Mouse (Mus musculus) CH12.LX (cell line): ENCODE data around the gene Timm44. TPM values are rescaled to one million over a fixed set of nuclear protein-coding genes. Genes with fewer than 3 reads are reported as not detected.

ENCODE experiments used
- DNase-seq: peaks from one replicate; pipeline ENCODE4 v3.0.0-alpha.2; 2013; ENCODE audit errors: extremely low read depth
- H3K27ac ChIP-seq: 2 replicates; pipeline ENCODE4 v1.5.1; 2012; ENCODE audit warnings: low read depth, mild to moderate bottlenecking, control low read depth, moderate library complexity; ENCODE audit not compliant: insufficient read depth
- H3K27me3 ChIP-seq: replicated peaks from 2 replicates; pipeline ENCODE3; 2012; ENCODE audit warnings: inconsistent platforms
- H3K36me3 ChIP-seq, 2 experiments: replicated peaks in 1 of 2; 2 replicates each; pipeline versions ENCODE3 to v1.6.1; 2012; ENCODE audit warnings: inconsistent platforms in 1 of 2, low read length in 1 of 2, mild to moderate bottlenecking in 1 of 2, mixed read lengths in 1 of 2, moderate library complexity in 1 of 2; ENCODE audit not compliant: control insufficient read depth in 1 of 2, insufficient read depth in 1 of 2
- H3K4me1 ChIP-seq, 2 experiments: 2 replicates each; pipeline ENCODE4 v1.6.1; 2012; ENCODE audit warnings: inconsistent platforms in 1 of 2, moderate library complexity in 1 of 2; ENCODE audit not compliant: insufficient read depth in 2 of 2, control insufficient read depth in 1 of 2
- H3K4me2 ChIP-seq: 2 replicates; pipeline ENCODE4 v1.6.1; 2012; ENCODE audit warnings: low read depth, mild to moderate bottlenecking, control low read depth; ENCODE audit not compliant: poor library complexity, insufficient read depth, severe bottlenecking
- H3K4me3 ChIP-seq, 3 experiments: fragments of 150-350 bp in 1 of 3; sonication (generic) in 1 of 3; replicated peaks in 1 of 3; 2 replicates each; pipeline versions ENCODE3 to v1.5.1; 2011 to 2012; ENCODE audit warnings: low read depth in 2 of 3, low read length in 2 of 3, mild to moderate bottlenecking in 2 of 3, moderate library complexity in 2 of 3, control low read depth in 1 of 3, improper control_type of control experiment in 1 of 3, inconsistent platforms in 1 of 3, mixed read lengths in 1 of 3; ENCODE audit not compliant: poor library complexity in 1 of 3
- H3K79me2 ChIP-seq: replicated peaks from 2 replicates; pipeline ENCODE4 v1.6.1; 2012; ENCODE audit warnings: mild to moderate bottlenecking, moderate library complexity; ENCODE audit not compliant: control insufficient read depth, poor library complexity, insufficient read depth, severe bottlenecking; ENCODE audit errors: extremely low read depth
- H3K9ac ChIP-seq: 2 replicates; pipeline ENCODE4 v1.6.1; 2012; ENCODE audit warnings: low read depth, mild to moderate bottlenecking, control low read depth, moderate library complexity; ENCODE audit not compliant: insufficient read depth
- H3K9me3 ChIP-seq: replicated peaks from 2 replicates; pipeline ENCODE3; 2012; ENCODE audit warnings: low read length, inconsistent platforms, mixed read lengths
- CHD2 ChIP-seq: IDR thresholded peaks from 2 replicates; pipeline ENCODE4 v1.6.1; 2011; ENCODE audit warnings: low read length, improper control_type of control experiment
- CTCF ChIP-seq, 2 experiments: IDR thresholded peaks in 1 of 2; conservative IDR thresholded peaks in 1 of 2; 2 replicates each; pipeline ENCODE4 v1.5.1; 2011 to 2012; ENCODE audit warnings: low read depth in 2 of 2, low read length in 2 of 2, improper control_type of control experiment in 1 of 2, inconsistent platforms in 1 of 2, mild to moderate bottlenecking in 1 of 2, moderate library complexity in 1 of 2
- GABPA ChIP-seq: IDR thresholded peaks from 2 replicates; pipeline ENCODE4 v1.6.1; 2012; ENCODE audit warnings: low read depth, low read length, improper control_type of control experiment, inconsistent platforms; ENCODE audit not compliant: insufficient replicate concordance
- KAT2A ChIP-seq: IDR thresholded peaks from 2 replicates; pipeline ENCODE4 v1.6.1; 2012; ENCODE audit warnings: low read length, improper control_type of control experiment, inconsistent platforms; ENCODE audit not compliant: insufficient replicate concordance
- MAFK ChIP-seq: IDR thresholded peaks from 2 replicates; pipeline ENCODE4 v1.6.1; 2011; ENCODE audit warnings: low read length, improper control_type of control experiment; ENCODE audit not compliant: insufficient replicate concordance
- MAX ChIP-seq: IDR thresholded peaks from 2 replicates; pipeline ENCODE4 v1.6.1; 2011; ENCODE audit warnings: low read length, improper control_type of control experiment
- TCF12 ChIP-seq: IDR thresholded peaks from 2 replicates; pipeline ENCODE4 v1.6.1; 2014; ENCODE audit warnings: low read depth, mild to moderate bottlenecking, inconsistent platforms, low read length, improper control_type of control experiment
- USF2 ChIP-seq: conservative IDR thresholded peaks from 2 replicates; pipeline ENCODE4 v1.6.1; 2011; ENCODE audit warnings: low read depth, low read length, improper control_type of control experiment
- ZMIZ1 ChIP-seq: IDR thresholded peaks from 2 replicates; pipeline ENCODE4 v1.6.1; 2012; ENCODE audit warnings: low read depth, mild to moderate bottlenecking, inconsistent platforms, low read length, improper control_type of control experiment
- dilution Hi-C: fragments of 300-500 bp; cut with MboI; formaldehyde crosslinking; loops from 2 replicates; pipeline ENCODE4 v1.14.3; 2020; ENCODE audit warnings: low sequenced_read_pairs; ENCODE audit not compliant: extremely low pct_unique_long_range_greater_than_20kb, extremely low pct_ligation_motif_present
- in situ Hi-C: fragments of 300-500 bp; cut with MboI; formaldehyde crosslinking; loops from 3 replicates; pipeline ENCODE4 v1.14.3; 2019; ENCODE audit warnings: low sequenced_read_pairs, low pct_ligation_motif_present, low pct_unique_long_range_greater_than_20kb, mixed read lengths
- polyA plus RNA-seq: library from polyadenylated mRNA; unstranded; fragments of >175 nt; gene quantifications from 2 replicates; pipeline ENCODE4 v1.2.1, GENCODE M21; 2012; ENCODE audit warnings: low read depth; ENCODE audit not compliant: insufficient read length
- total RNA-seq, 2 experiments: library from RNA; depleted of rRNA; stranded (reverse); fragments of 300-350 nt in 1 of 2; fragments of >200 nt in 1 of 2; gene quantifications; 2 replicates each; pipeline ENCODE4 v1.2.3; 2012 to 2014

Gene Timm44
- total and polyA plus RNA-seq, 3 experiments: 109 to 147 (median 143) TPM

- Histone ChIP-seq H3K27me3 (no peaks in the 10 kb centered on the region), H3K9me3 (peaks cover 2% of the 10 kb centered on the region), H3K4me1 (peaks cover 7 to 19% of the 10 kb centered on the region in 2 experiments), H3K9ac (0 out of 2 replicates have a peak overlapping the region, but pooled peaks have one; percentile 13), H3K4me3 (peak overlapping the region; percentile 13 to 50 (median 43)), H3K27ac (no peak overlapping the region), H3K79me2 (no peaks in the 10 kb centered on the region), H3K36me3 (peaks cover 0 to 2% of the 10 kb centered on the region in 2 experiments), H3K4me2 (peak overlapping the region; percentile 92)
- dilution Hi-C loops: no loop called here
- no peak for DNase-seq
- in situ Hi-C loops: no loop called here
- no peak for TF ChIP-seq TCF12
- TF ChIP-seq KAT2A: no peak
- TF ChIP-seq USF2: no peak
- no peak for TF ChIP-seq CHD2
- TF ChIP-seq MAX: no peak
- TF ChIP-seq MAFK: no peak
- no peak for TF ChIP-seq ZMIZ1
Observed at GRCm38 (mm10) chr8:4212809-4213209, 62.9 kb downstream of the Timm44 start.

GRCm38 (mm10) chr8:4211097-4211496 lies 64.6 kb downstream of the Timm44 start:
- Histone ChIP-seq H3K27ac (no peak overlapping the region), H3K79me2 (no peaks in the 10 kb centered on the region), H3K9ac (no peak overlapping the region), H3K36me3 (peaks cover 0 to 6% of the 10 kb centered on the region in 2 experiments), H3K27me3 (no peaks in the 10 kb centered on the region), H3K9me3 (peaks cover 2% of the 10 kb centered on the region), H3K4me3 (no peak overlapping the region)
- dilution Hi-C loops: no loop called here
- no peak for TF ChIP-seq GABPA
- TF ChIP-seq CTCF (conservative IDR thresholded peaks at IDR 0.05 in 1 of 2, IDR thresholded peaks at IDR 0.05 in 1 of 2; ENCODE audit: low read depth in 2 of 2, low read length in 2 of 2): peak in 1 of 2 experiments; percentile 10; a peak in 1 of 4 replicates
- TF ChIP-seq, all 38 proteins: peak for 1
- DNase-seq: no peak
- Histone ChIP-seq H3K4me1 (peaks cover 7 to 19% of the 10 kb centered on the region in 2 experiments), H3K4me2 (no peak overlapping the region)
- in situ Hi-C loops: no loop called here

Other genes starting within 250 kb of the Timm44 start
- gene Cd209f, start 170.1 kb downstream of the Timm44 start, total RNA-seq (2012; rRNA removed): not detected in 2 replicates
- gene Cd209f, start 170.1 kb downstream of the Timm44 start, total RNA-seq (2014; rRNA removed): not detected in 2 replicates
- not detected in 2 replicates for gene Cd209f, start 170.1 kb downstream of the Timm44 start, polyA plus RNA-seq
- gene Cd209g, start 141.8 kb downstream of the Timm44 start, total RNA-seq (2012; rRNA removed): not detected in 2 replicates
- gene Cd209g, start 141.8 kb downstream of the Timm44 start, total RNA-seq (2014; rRNA removed): not detected in 2 replicates
- gene Cd209g, start 141.8 kb downstream of the Timm44 start, polyA plus RNA-seq: not detected in 2 replicates
- gene Evi5l, start 109.3 kb downstream of the Timm44 start, total RNA-seq (2012; rRNA removed): 4.6 and 6.6 TPM in 2 replicates
- gene Evi5l, start 109.3 kb downstream of the Timm44 start, total RNA-seq (2014; rRNA removed): 1.4 and 2.2 TPM in 2 replicates
- 2.8 and 3.6 TPM in 2 replicates for gene Evi5l, start 109.3 kb downstream of the Timm44 start, polyA plus RNA-seq
- gene Prr36, start 58.5 kb downstream of the Timm44 start, total RNA-seq (2012; rRNA removed): 0.08 and 0.13 TPM in 2 replicates
- gene Prr36, start 58.5 kb downstream of the Timm44 start, total RNA-seq (2014; rRNA removed): 0.05 TPM in 1 of 2 replicates, not detected in the other
- 0.40 and 0.59 TPM in 2 replicates for gene Prr36, start 58.5 kb downstream of the Timm44 start, polyA plus RNA-seq
- gene Lrrc8e, start 49.1 kb downstream of the Timm44 start, total RNA-seq (2012; rRNA removed): 0.25 TPM in 2 replicates
- gene Lrrc8e, start 49.1 kb downstream of the Timm44 start, total RNA-seq (2014; rRNA removed): not detected in 2 replicates
- gene Lrrc8e, start 49.1 kb downstream of the Timm44 start, polyA plus RNA-seq: 0.07 TPM in 1 of 2 replicates, not detected in the other
- gene Map2k7, start 37.2 kb downstream of the Timm44 start, total RNA-seq (2012; rRNA removed): 18.1 and 18.3 TPM in 2 replicates
- gene Map2k7, start 37.2 kb downstream of the Timm44 start, total RNA-seq (2014; rRNA removed): 10.5 and 11.8 TPM in 2 replicates
- gene Map2k7, start 37.2 kb downstream of the Timm44 start, polyA plus RNA-seq: 73.8 and 74.0 TPM in 2 replicates
- 0.08 and 0.38 TPM in 2 replicates for gene Gm49320, start 37.0 kb downstream of the Timm44 start, total RNA-seq (2012; rRNA removed)
- gene Gm49320, start 37.0 kb downstream of the Timm44 start, total RNA-seq (2014; rRNA removed): 0.08 and 0.26 TPM in 2 replicates
- 0.23 and 0.67 TPM in 2 replicates for gene Gm49320, start 37.0 kb downstream of the Timm44 start, polyA plus RNA-seq
- gene Tgfbr3l, start 27.7 kb downstream of the Timm44 start, total RNA-seq (2012; rRNA removed): 3.5 and 4.5 TPM in 2 replicates
- gene Tgfbr3l, start 27.7 kb downstream of the Timm44 start, total RNA-seq (2014; rRNA removed): 1.7 and 2.0 TPM in 2 replicates
- gene Tgfbr3l, start 27.7 kb downstream of the Timm44 start, polyA plus RNA-seq: 13.3 and 16.9 TPM in 2 replicates
- 23.5 and 30.0 TPM in 2 replicates for gene Snapc2, start 22.8 kb downstream of the Timm44 start, total RNA-seq (2012; rRNA removed)
- 18.3 and 22.4 TPM in 2 replicates for gene Snapc2, start 22.8 kb downstream of the Timm44 start, total RNA-seq (2014; rRNA removed)
- 29.8 and 30.8 TPM in 2 replicates for gene Snapc2, start 22.8 kb downstream of the Timm44 start, polyA plus RNA-seq
- gene Ctxn1, start 16.6 kb downstream of the Timm44 start, total RNA-seq (2012; rRNA removed): 0.68 and 0.80 TPM in 2 replicates
- gene Ctxn1, start 16.6 kb downstream of the Timm44 start, total RNA-seq (2014; rRNA removed): 0.73 and 1.3 TPM in 2 replicates
- gene Ctxn1, start 16.6 kb downstream of the Timm44 start, polyA plus RNA-seq: 3.0 and 3.2 TPM in 2 replicates
- 4.6 and 4.9 TPM in 2 replicates for gene Ccl25, start 49.3 kb upstream of the Timm44 start, total RNA-seq (2012; rRNA removed)
- 5.4 and 5.7 TPM in 2 replicates for gene Ccl25, start 49.3 kb upstream of the Timm44 start, total RNA-seq (2014; rRNA removed)
- gene Ccl25, start 49.3 kb upstream of the Timm44 start, polyA plus RNA-seq: 5.6 and 6.0 TPM in 2 replicates
- 55.8 and 76.9 TPM in 2 replicates for gene Elavl1, start 49.5 kb upstream of the Timm44 start, total RNA-seq (2012; rRNA removed)
- 110 and 112 TPM in 2 replicates for gene Elavl1, start 49.5 kb upstream of the Timm44 start, total RNA-seq (2014; rRNA removed)
- gene Elavl1, start 49.5 kb upstream of the Timm44 start, polyA plus RNA-seq: 67.1 and 76.4 TPM in 2 replicates
- 8.6 and 13.3 TPM in 2 replicates for gene Cers4, start 217.1 kb upstream of the Timm44 start, total RNA-seq (2012; rRNA removed)
- 11.9 and 15.3 TPM in 2 replicates for gene Cers4, start 217.1 kb upstream of the Timm44 start, total RNA-seq (2014; rRNA removed)
- gene Cers4, start 217.1 kb upstream of the Timm44 start, polyA plus RNA-seq: 9.9 and 11.4 TPM in 2 replicates